Mouse (Mus musculus) stomach, embryonic 14.5 days (tissue): ENCODE measurements around the gene Nptn. TPM values are rescaled to one million over a fixed set of nuclear protein-coding genes. Genes with fewer than 3 reads are reported as not detected.
"Not testable (repeated sequence)": the region's sequence is repeated elsewhere in the genome, so short reads cannot be mapped to it uniquely, and the experiment has no call there.

ENCODE experiments used
- ATAC-seq: fragments of 200-750 bp; cut with Nextera tagmentation; 2 replicates; pipeline ENCODE4 v1.8.0; 2017; ENCODE audit warnings: low read depth, moderate TSS enrichment; ENCODE audit not compliant: insufficient number of reproducible peaks, insufficient read depth, low FRiP score
- H3K27ac ChIP-seq: fragments of 300-500 bp; sonication (generic); 2 replicates; pipeline ENCODE4 v1.5.1; 2014; ENCODE audit warnings: mild to moderate bottlenecking, low read length, moderate library complexity, mixed read lengths
- H3K27me3 ChIP-seq: fragments of 300-500 bp; sonication (generic); 2 replicates; pipeline ENCODE4 v1.6.1; 2014; ENCODE audit warnings: low read length, control low read depth, mixed read lengths; ENCODE audit not compliant: control insufficient read depth, insufficient read depth
- H3K36me3 ChIP-seq: fragments of 300-500 bp; sonication (generic); 2 replicates; pipeline ENCODE4 v1.6.1; 2014; ENCODE audit warnings: mild to moderate bottlenecking, control low read depth, low read length, moderate library complexity, mixed read lengths; ENCODE audit not compliant: control insufficient read depth, insufficient read depth
- H3K4me1 ChIP-seq: fragments of 300-500 bp; sonication (generic); 2 replicates; pipeline ENCODE4 v1.6.1; 2014; ENCODE audit warnings: low read length, control low read depth, mixed read lengths; ENCODE audit not compliant: control insufficient read depth, insufficient read depth
- H3K4me2 ChIP-seq: fragments of 300-500 bp; sonication (generic); replicated peaks from 2 replicates; pipeline ENCODE4 v1.6.1; 2014; ENCODE audit warnings: low read depth, low read length, control low read depth
- H3K4me3 ChIP-seq: fragments of 300-500 bp; sonication (generic); 2 replicates; pipeline ENCODE4 v1.5.1; 2014; ENCODE audit warnings: low read depth, low read length, control low read depth
- H3K9ac ChIP-seq: fragments of 300-500 bp; sonication (generic); replicated peaks from 2 replicates; pipeline ENCODE4 v1.6.1; 2014; ENCODE audit warnings: low read depth, mild to moderate bottlenecking, control low read depth, low read length, moderate library complexity, mixed read lengths
- H3K9me3 ChIP-seq: fragments of 300-500 bp; sonication (generic); 2 replicates; pipeline ENCODE4 v1.6.1; 2016; ENCODE audit warnings: low read depth, low read length, control low read depth; ENCODE audit not compliant: control insufficient read depth
- WGBS: fragments of 180-500 bp; shearing (Covaris S2); extraction: QIAGEN DNeasy Blood & Tissue Kit; methylation state at CpG from one replicate; pipeline ENCODE4 v1.1.7; 2014; 5-methylcytosine and 5-hydroxymethylcytosine counted together
- polyA plus RNA-seq: library from polyadenylated mRNA; unstranded; fragments of >200 nt; fragmentation: Nextera tagmentation; extraction: Ambion mirVana; gene quantifications from 2 replicates; pipeline ENCODE4 v1.2.1, GENCODE M21; 2014

Gene Nptn
- polyA plus RNA-seq, 1 experiment from 2014 or later: 152 TPM

- ATAC-seq: no peak; the same call in 1 of the 2 replicates
- Histone ChIP-seq H3K27me3 (no peaks in the 10 kb centered on the region), H3K36me3 (no peaks in the 10 kb centered on the region), H3K27ac (peak overlapping the region; percentile 95), H3K4me1 (peaks cover 25% of the 10 kb centered on the region), H3K4me3 (peak overlapping the region; percentile 84), H3K9ac (no peak overlapping the region), H3K4me2 (peak overlapping the region; percentile 86), H3K9me3 (no peaks in the 10 kb centered on the region)
- WGBS: 14% methylated on average over 9 of the region's 9 CpGs
Measured at GRCm38 (mm10) chr9:58555685-58556414, 26.2 kb upstream of the Nptn start.

- Histone ChIP-seq H3K9me3 (no peaks in the 10 kb centered on the region), H3K4me2 (no peak overlapping the region), H3K4me3 (no peak overlapping the region), H3K27me3 (no peaks in the 10 kb centered on the region), H3K36me3 (no peaks in the 10 kb centered on the region), H3K9ac (no peak overlapping the region), H3K27ac (no peak overlapping the region), H3K4me1 (peaks cover 25% of the 10 kb centered on the region)
- no peak for ATAC-seq
- 65% methylated on average over 7 of the region's 7 CpGs for WGBS
Measured at GRCm38 (mm10) chr9:58556627-58557026, 25.4 kb upstream of the Nptn start.

- Histone ChIP-seq H3K36me3 (no peaks in the 10 kb centered on the region), H3K9ac (no peak overlapping the region), H3K4me2 (no peak overlapping the region), H3K4me1 (peaks cover 21% of the 10 kb centered on the region), H3K27me3 (no peaks in the 10 kb centered on the region), H3K4me3 (no peak overlapping the region), H3K27ac (no peak overlapping the region), H3K9me3 (no peaks in the 10 kb centered on the region)
- no peak for ATAC-seq
- 49% methylated on average over 3 of the region's 3 CpGs for WGBS
Measured at GRCm38 (mm10) chr9:58557457-58558455, 24.3 kb upstream of the Nptn start.

- Histone ChIP-seq H3K9ac (no peak overlapping the region), H3K9me3 (no peaks in the 10 kb centered on the region), H3K4me2 (no peak overlapping the region), H3K27ac (no peak overlapping the region), H3K36me3 (no peaks in the 10 kb centered on the region), H3K4me1 (peaks cover 11% of the 10 kb centered on the region), H3K27me3 (no peaks in the 10 kb centered on the region), H3K4me3 (no peak overlapping the region)
- WGBS: 60% methylated on average over 3 of the region's 3 CpGs
- no peak for ATAC-seq
Measured at GRCm38 (mm10) chr9:58560211-58560610, 21.8 kb upstream of the Nptn start.

- ATAC-seq, H3K9me3 ChIP-seq, H3K4me3 ChIP-seq, H3K36me3 ChIP-seq, H3K4me1 ChIP-seq, H3K27ac ChIP-seq, H3K4me2 ChIP-seq, H3K9ac ChIP-seq, H3K27me3 ChIP-seq: not testable (repeated sequence)
- WGBS: 81% methylated on average over 3 of the region's 3 CpGs
Measured at GRCm38 (mm10) chr9:58565945-58566344, 16.1 kb upstream of the Nptn start.

GRCm38 (mm10) chr9:58567682-58568081 is 14.4 kb upstream of the Nptn start:
- Histone ChIP-seq H3K36me3 (no peaks in the 10 kb centered on the region), H3K9me3 (no peaks in the 10 kb centered on the region), H3K27ac (no peak overlapping the region), H3K27me3 (no peaks in the 10 kb centered on the region), H3K4me1 (no peaks in the 10 kb centered on the region), H3K4me3 (no peak overlapping the region), H3K9ac (no peak overlapping the region), H3K4me2 (no peak overlapping the region)
- no peak for ATAC-seq

- Histone ChIP-seq H3K4me3 (no peak overlapping the region), H3K27ac (no peak overlapping the region), H3K27me3 (no peaks in the 10 kb centered on the region), H3K4me1 (no peaks in the 10 kb centered on the region), H3K9me3 (no peaks in the 10 kb centered on the region), H3K36me3 (no peaks in the 10 kb centered on the region), H3K4me2 (no peak overlapping the region), H3K9ac (no peak overlapping the region)
- WGBS: 83% methylated on average over 1 of the region's 1 CpGs
- ATAC-seq: no peak
Measured at GRCm38 (mm10) chr9:58571001-58571400, 11.0 kb upstream of the Nptn start.

- no peak overlapping the region for H3K4me3 ChIP-seq
- 14% methylated on average over 3 of the region's 3 CpGs for WGBS
- ATAC-seq: no peak
- 0 out of 2 replicates have a peak, but pooled peaks cover 6% of the 10 kb centered on the region for H3K4me1 ChIP-seq
- no peaks in the 10 kb centered on the region for H3K36me3 ChIP-seq
- H3K4me2 ChIP-seq: no peak overlapping the region
- no peak overlapping the region for H3K27ac ChIP-seq
- no peaks in the 10 kb centered on the region for H3K27me3 ChIP-seq
- H3K9me3 ChIP-seq: no peaks in the 10 kb centered on the region
- H3K9ac ChIP-seq: no peak overlapping the region
Measured at GRCm38 (mm10) chr9:58578669-58579068, 3.4 kb upstream of the Nptn start.
